Mouse (Mus musculus) embryonic fibroblast, embryonic 13.5 days (primary cell): ENCODE data around the gene Ttyh1.

Experiments
- CTCF ChIP-seq: IDR thresholded peaks from 2 replicates; pipeline ENCODE4 v1.5.1; 2011; ENCODE audit warnings: mild to moderate bottlenecking, control low read depth, low read length, moderate library complexity, borderline replicate concordance; ENCODE audit not compliant: insufficient read depth
- POLR2A ChIP-seq: IDR thresholded peaks from 2 replicates; pipeline ENCODE4 v1.6.1; 2011; ENCODE audit warnings: low read depth, mild to moderate bottlenecking, control low read depth, low read length, moderate library complexity

DNA sequence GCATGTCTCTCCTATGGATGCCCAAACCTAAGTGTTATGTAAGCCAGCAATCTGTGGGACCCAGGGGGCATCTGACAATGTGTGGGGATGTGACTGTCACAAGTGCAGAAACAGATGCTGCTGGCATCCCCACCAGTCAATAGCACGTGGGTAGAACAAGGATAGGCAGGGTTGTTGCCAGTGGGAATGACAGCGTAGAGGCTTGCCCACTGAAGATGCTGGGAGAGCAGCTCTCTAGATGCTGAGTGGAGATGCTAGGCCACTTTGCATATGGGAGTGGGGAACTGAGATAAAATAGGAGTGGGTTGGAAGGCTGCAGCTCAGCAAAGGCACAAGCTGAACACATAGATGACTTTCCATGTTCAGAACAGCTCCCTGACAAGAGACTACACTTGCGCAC, 13.4 kb downstream of the Ttyh1 start:
- no peak for TF ChIP-seq CTCF
- TF ChIP-seq POLR2A, result no peak
